Mouse (Mus musculus): Measurements from ENCODE around the gene Gm10912.

- no peak for TF ChIP-seq POLR2A (IDR thresholded peaks at IDR 0.05; ENCODE audit: low read depth, low read length)
- TF ChIP-seq CTCF (IDR thresholded peaks at IDR 0.05; ENCODE audit: borderline replicate concordance, insufficient read depth, low read length), result no peak
Observed at GRCm38 (mm10) chr2:104023096-104023495, 42.5 kb upstream of the Gm10912 start.
